ENCODE assay signal across 8 mouse cellular contexts in genomic region chr11:51755621-51756311, GRCm38 (mm10). TPM values are rescaled to one million over a fixed set of nuclear protein-coding genes. Genes with fewer than 3 reads are reported as not detected.
DNase-seq lines count a peak whose midpoint lies in the region; ATAC-seq and TF ChIP-seq lines count a peak whose summit lies in the region.

No protein-coding gene starts in this region.

- no peak for DNase-seq in heart, adult 8-10 months (ENCODE audit: low spot score)
- no peak for DNase-seq in ES-E14 (ENCODE audit: low read depth, low spot score)
- peak; percentile 32 for DNase-seq in hindbrain, postnatal 0 days (ENCODE audit: low spot score)
- DNase-seq in liver, postnatal 0 days, result peak; percentile 67
- DNase-seq in urinary bladder, postnatal 25 days (ENCODE audit: low spot score), result no peak

- ATAC-seq in heart, embryonic 13.5 days (ENCODE audit: extremely low read depth, insufficient number of reproducible peaks, low FRiP score, low TSS enrichment), result peak; percentile 60; the same call in 1 of the 2 replicates
- ATAC-seq in embryonic facial prominence, embryonic 15.5 days (ENCODE audit: insufficient number of reproducible peaks, low FRiP score, low TSS enrichment, low read depth), result peak; percentile 74
- peak; percentile 71 for ATAC-seq in hindbrain, postnatal 0 days
- peak; percentile 52 for ATAC-seq in liver, postnatal 0 days

- H3K4me3 ChIP-seq in heart, embryonic 13.5 days, result peak overlapping the region; percentile 96
- H3K4me3 ChIP-seq in ES-E14 (ENCODE audit: insufficient read depth in 1 of 2, low read depth in 1 of 2, low read length in 2 of 2, poor library complexity in 1 of 2, severe bottlenecking in 1 of 2), result peak overlapping the region; percentile 79 to 92
- peak overlapping the region; percentile 98 for H3K4me3 ChIP-seq in embryonic facial prominence, embryonic 15.5 days (replicated peaks)
- peak overlapping the region; percentile 78 for H3K4me3 ChIP-seq in hindbrain, postnatal 0 days (ENCODE audit: low read length)
- H3K4me3 ChIP-seq in liver, postnatal 0 days (ENCODE audit: low read depth, low read length), result peak overlapping the region; percentile 90
- peak overlapping the region; percentile 87 for H3K4me3 ChIP-seq in small intestine, adult 2 months (ENCODE audit: low read depth, low read length)

- TF ChIP-seq POLR2A in small intestine, adult 2 months (IDR thresholded peaks at IDR 0.05; ENCODE audit: low read depth, low read length), result no peak

- peaks cover 4% of the 10 kb centered on the region for H3K27me3 ChIP-seq in heart, embryonic 13.5 days (replicated peaks)
- H3K27me3 ChIP-seq in embryonic facial prominence, embryonic 15.5 days, result no peaks in the 10 kb centered on the region
- H3K27me3 ChIP-seq in hindbrain, postnatal 0 days (ENCODE audit: insufficient read depth, low read length), result no peaks in the 10 kb centered on the region
- H3K27me3 ChIP-seq in liver, postnatal 0 days (ENCODE audit: insufficient read depth, low read length), result no peaks in the 10 kb centered on the region
- H3K27me3 ChIP-seq in small intestine, adult 2 months (ENCODE audit: control insufficient read depth, insufficient read depth, low read length), result no peaks in the 10 kb centered on the region

- peak overlapping the region; percentile 98 for H3K9ac ChIP-seq in heart, embryonic 13.5 days
- H3K9ac ChIP-seq in ES-E14 (ENCODE audit: insufficient read depth, low read depth, low read length, poor library complexity, severe bottlenecking), result peak overlapping the region; percentile 83
- peak overlapping the region; percentile 98 for H3K9ac ChIP-seq in embryonic facial prominence, embryonic 15.5 days
- H3K9ac ChIP-seq in hindbrain, postnatal 0 days (replicated peaks; ENCODE audit: low read length), result peak overlapping the region; percentile 89
- H3K9ac ChIP-seq in liver, postnatal 0 days (replicated peaks), result peak overlapping the region; percentile 97

- no peaks in the 10 kb centered on the region for H3K9me3 ChIP-seq in heart, embryonic 13.5 days
- no peaks in the 10 kb centered on the region for H3K9me3 ChIP-seq in ES-E14 (ENCODE audit: control insufficient read depth, insufficient read depth, low read depth, low read length)
- H3K9me3 ChIP-seq in embryonic facial prominence, embryonic 15.5 days (replicated peaks), result no peaks in the 10 kb centered on the region
- no peaks in the 10 kb centered on the region for H3K9me3 ChIP-seq in hindbrain, postnatal 0 days (ENCODE audit: low read length)
- H3K9me3 ChIP-seq in liver, postnatal 0 days (ENCODE audit: low read length), result no peaks in the 10 kb centered on the region

- peaks cover 31% of the 10 kb centered on the region for H3K4me1 ChIP-seq in heart, embryonic 13.5 days
- no peaks in the 10 kb centered on the region for H3K4me1 ChIP-seq in ES-E14 (ENCODE audit: control insufficient read depth in 2 of 2, insufficient read depth in 2 of 2, low read length in 2 of 2, poor library complexity in 1 of 2)
- H3K4me1 ChIP-seq in embryonic facial prominence, embryonic 15.5 days, result peaks cover 22% of the 10 kb centered on the region
- H3K4me1 ChIP-seq in hindbrain, postnatal 0 days (ENCODE audit: insufficient read depth, low read length), result peaks cover 17% of the 10 kb centered on the region
- peaks cover 28% of the 10 kb centered on the region for H3K4me1 ChIP-seq in liver, postnatal 0 days (ENCODE audit: insufficient read depth)
- H3K4me1 ChIP-seq in small intestine, adult 2 months (ENCODE audit: control insufficient read depth, insufficient read depth, insufficient read length, low read length), result peaks cover 11% of the 10 kb centered on the region; the same call in 1 of the 2 replicates

- peak overlapping the region; percentile 83 for H3K27ac ChIP-seq in heart, embryonic 13.5 days (replicated peaks)
- no peak overlapping the region for H3K27ac ChIP-seq in ES-E14 (ENCODE audit: insufficient read depth, low read depth, low read length, poor library complexity, severe bottlenecking)
- peak overlapping the region; percentile 79 for H3K27ac ChIP-seq in embryonic facial prominence, embryonic 15.5 days (replicated peaks)
- peak overlapping the region; percentile 74 for H3K27ac ChIP-seq in hindbrain, postnatal 0 days
- H3K27ac ChIP-seq in liver, postnatal 0 days (ENCODE audit: low read depth), result peak overlapping the region; percentile 95
- peak overlapping the region; percentile 89 for H3K27ac ChIP-seq in small intestine, adult 2 months (ENCODE audit: insufficient read depth, low read depth, low read length)

- in situ Hi-C loops in ES-E14 (cut with MboI; ENCODE audit: low sequenced_read_pairs in 2 of 2, unreplicated experiment in 2 of 2), result no loop called here

- H3K36me3 ChIP-seq in heart, embryonic 13.5 days, result peaks cover 6% of the 10 kb centered on the region
- H3K36me3 ChIP-seq in ES-E14 (ENCODE audit: control insufficient read depth, insufficient read depth, low read length, poor library complexity, severe bottlenecking), result no peaks in the 10 kb centered on the region
- no peaks in the 10 kb centered on the region for H3K36me3 ChIP-seq in embryonic facial prominence, embryonic 15.5 days
- no peaks in the 10 kb centered on the region for H3K36me3 ChIP-seq in hindbrain, postnatal 0 days (ENCODE audit: insufficient read depth, low read length)
- H3K36me3 ChIP-seq in liver, postnatal 0 days (replicated peaks; ENCODE audit: insufficient read depth, low read length), result no peaks in the 10 kb centered on the region
- peaks cover 4% of the 10 kb centered on the region; the same call in 1 of the 2 replicates for H3K36me3 ChIP-seq in small intestine, adult 2 months (ENCODE audit: control insufficient read depth, insufficient read depth, low read length)

- WGBS in heart, embryonic 13.5 days, result under 1% methylated on average over 45 of the region's 46 CpGs
- under 1% methylated on average over 46 of the region's 46 CpGs for WGBS in embryonic facial prominence, embryonic 15.5 days
- WGBS in hindbrain, postnatal 0 days, result 1% methylated on average over 46 of the region's 46 CpGs
- 2% methylated on average over 46 of the region's 46 CpGs for WGBS in liver, postnatal 0 days (ENCODE audit: insufficient replicate concordance)
- under 1% methylated on average over 46 of the region's 46 CpGs for WGBS in small intestine, adult 2 months

- peak overlapping the region; percentile 89 for H3K4me2 ChIP-seq in heart, embryonic 13.5 days
- peak overlapping the region; percentile 72 for H3K4me2 ChIP-seq in embryonic facial prominence, embryonic 15.5 days (replicated peaks)
- H3K4me2 ChIP-seq in hindbrain, postnatal 0 days (ENCODE audit: low read depth, low read length), result peak overlapping the region; percentile 67
- peak overlapping the region; percentile 96 for H3K4me2 ChIP-seq in liver, postnatal 0 days (ENCODE audit: low read depth, low read length)

- peak; percentile 31; the same call in 1 of the 2 replicates for TF ChIP-seq CTCF in hindbrain, postnatal 0 days (IDR thresholded peaks at IDR 0.05; ENCODE audit: low read depth)
- no peak for TF ChIP-seq CTCF in liver, postnatal 0 days (IDR thresholded peaks at IDR 0.05; ENCODE audit: low read depth)
- TF ChIP-seq CTCF in small intestine, adult 2 months (IDR thresholded peaks at IDR 0.05; ENCODE audit: extremely low read depth, insufficient read length, insufficient replicate concordance, low read depth, low read length), result no peak

- no peak for TF ChIP-seq EP300 in liver, postnatal 0 days (IDR thresholded peaks at IDR 0.05; ENCODE audit: low read depth)

TF ChIP-seq in ES-E14, 5 proteins besides CTCF, POLR2A, EP300 and RAD21:
- TF ChIP-seq HCFC1 (IDR thresholded peaks at IDR 0.05; ENCODE audit: borderline replicate concordance, insufficient read depth, low read length) (0 out of 2 replicates have a peak, but pooled peaks have one; percentile 38), MAFK (IDR thresholded peaks at IDR 0.05; ENCODE audit: insufficient read depth, low read depth, low read length) (no peak)

RNA-seq across cellular contexts. Expression of gene Sec24a, which starts 7.7 kb away (rescaled TPM):
- 9.9 and 10.3 TPM in 2 replicates for polyA plus RNA-seq in heart, embryonic 13.5 days (2015; fragmentation: Nextera tagmentation; extraction: Ambion mirVana)
- total RNA-seq in heart, adult 8-10 months (2022), result 10 to 100 TPM; 15.0 to 16.9 (median 16.2) TPM
- 9.3 and 10.9 TPM in 2 replicates for total RNA-seq in ES-E14 (2012; rRNA removed)
- 15.2 and 17.4 TPM in 2 replicates for polyA plus RNA-seq in embryonic facial prominence, embryonic 15.5 days (2015; fragmentation: Nextera tagmentation; extraction: Ambion mirVana)
- 13.4 and 13.9 TPM in 2 replicates for total RNA-seq in hindbrain, postnatal 0 days (2014; rRNA removed)
- polyA plus RNA-seq in hindbrain, postnatal 0 days (2015; fragmentation: Nextera tagmentation; extraction: Ambion mirVana), result 10.6 and 11.9 TPM in 2 replicates
- 14.1 and 15.0 TPM in 2 replicates for polyA plus RNA-seq in liver, postnatal 0 days (2015; fragmentation: Nextera tagmentation; extraction: Ambion mirVana)
- polyA plus RNA-seq in small intestine, adult 2 months (2012; rRNA removed), result 36.6 and 56.9 TPM in 2 replicates

RNA-seq across cellular contexts. Expression of gene Sar1b, which starts 7.7 kb away (rescaled TPM):
- polyA plus RNA-seq in heart, embryonic 13.5 days (2015; fragmentation: Nextera tagmentation; extraction: Ambion mirVana), result 133 TPM in 2 replicates
- total RNA-seq in heart, adult 8-10 months (2022), result 100 to 1,000 TPM; 149 to 178 (median 154) TPM
- total RNA-seq in ES-E14 (2012; rRNA removed), result 86.0 and 86.1 TPM in 2 replicates
- polyA plus RNA-seq in embryonic facial prominence, embryonic 15.5 days (2015; fragmentation: Nextera tagmentation; extraction: Ambion mirVana), result 111 and 116 TPM in 2 replicates
- 78.2 and 118 TPM in 2 replicates for total RNA-seq in hindbrain, postnatal 0 days (2014; rRNA removed)
- 235 and 244 TPM in 2 replicates for polyA plus RNA-seq in hindbrain, postnatal 0 days (2015; fragmentation: Nextera tagmentation; extraction: Ambion mirVana)
- polyA plus RNA-seq in liver, postnatal 0 days (2015; fragmentation: Nextera tagmentation; extraction: Ambion mirVana), result 204 TPM in 2 replicates
- 11.4 and 19.9 TPM in 2 replicates for polyA plus RNA-seq in small intestine, adult 2 months (2012; rRNA removed)

Comparison
In these comparisons a context has a peak if more than half of its experiments do, and no peak if none do; other contexts are left out.
1. DNase-seq: peak in hindbrain, postnatal 0 days (single experiment) and liver, postnatal 0 days (single experiment); none in heart, adult 8-10 months (single experiment), ES-E14 (single experiment) and urinary bladder, postnatal 25 days (single experiment).
2. Peak in every context shown above with its lines, with median percentiles within 50 percentile points of each other: ATAC-seq, H3K4me2 ChIP-seq, H3K4me3 ChIP-seq and H3K9ac ChIP-seq.